Mouse (Mus musculus): ENCODE measurements around the gene Tas2r137. TPM values are rescaled to one million over a fixed set of nuclear protein-coding genes. Genes with fewer than 3 reads are reported as not detected.

Gene Tas2r137
- polyA plus RNA-seq, 1 experiment from 2014 or later: not detected

DNA sequence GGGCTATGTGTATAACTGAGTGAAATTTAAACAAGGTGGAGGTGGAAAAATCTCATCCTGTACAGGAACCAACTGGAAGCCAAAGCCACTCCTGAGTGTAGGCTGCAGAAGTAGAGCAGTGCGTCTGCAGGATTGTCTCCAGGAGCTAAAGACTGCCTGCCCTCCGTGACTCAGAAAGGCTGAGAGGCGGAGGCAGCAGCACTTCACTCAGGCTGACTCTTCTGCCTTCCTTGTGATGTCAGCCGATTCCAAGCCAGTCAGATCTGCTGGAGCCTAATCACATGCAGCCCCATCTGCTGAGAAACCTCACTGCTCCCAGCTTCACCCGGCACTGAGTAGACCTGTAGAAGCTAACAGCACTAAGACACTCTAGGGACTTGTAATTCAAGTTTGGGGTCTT lies 8.7 kb upstream of the Tas2r137 start:
- 84% methylated on average over 5 of the region's 5 CpGs for WGBS (ENCODE audit: insufficient replicate concordance)
- Histone ChIP-seq H3K27me3 (no peaks in the 10 kb centered on the region), H3K4me2 (no peak overlapping the region), H3K27ac (replicated peaks) (no peak overlapping the region), H3K36me3 (replicated peaks) (peaks cover 44% of the 10 kb centered on the region), H3K9me3 (replicated peaks) (no peaks in the 10 kb centered on the region), H3K4me3 (replicated peaks) (no peak overlapping the region), H3K9ac (no peak overlapping the region), H3K4me1 (replicated peaks) (no peaks in the 10 kb centered on the region)
- no peak for ATAC-seq (ENCODE audit: insufficient read depth)

DNA sequence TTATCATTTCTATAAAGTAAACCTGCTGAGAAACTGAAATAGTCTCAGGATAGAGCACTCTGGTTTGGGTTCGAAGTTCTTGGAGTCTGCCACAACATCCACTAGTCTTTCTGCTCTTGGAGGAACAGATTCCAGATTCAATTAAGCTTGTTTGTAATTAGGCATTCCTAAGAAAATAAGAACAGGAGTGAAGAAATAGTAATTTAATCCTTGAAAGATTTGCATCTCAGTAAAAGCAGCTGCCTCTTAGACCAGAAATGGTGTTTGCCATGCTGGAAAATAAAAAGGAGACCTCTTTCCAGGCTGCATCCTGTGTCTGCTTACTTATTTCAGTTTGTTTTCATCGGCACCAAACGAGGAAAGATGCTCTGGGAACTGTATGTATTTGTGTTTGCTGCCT lies 2.2 kb downstream of the Tas2r137 start, which contains the start of gene Tas2r108:
Tas2r108 (plus strand) TSS at position 301 of the 400 bp plus-strand sequence.
- 52% methylated on average over 3 of the region's 3 CpGs for WGBS (ENCODE audit: insufficient replicate concordance)
- no peak within 1 kb of the TSS for H3K27ac ChIP-seq (replicated peaks)

DNA sequence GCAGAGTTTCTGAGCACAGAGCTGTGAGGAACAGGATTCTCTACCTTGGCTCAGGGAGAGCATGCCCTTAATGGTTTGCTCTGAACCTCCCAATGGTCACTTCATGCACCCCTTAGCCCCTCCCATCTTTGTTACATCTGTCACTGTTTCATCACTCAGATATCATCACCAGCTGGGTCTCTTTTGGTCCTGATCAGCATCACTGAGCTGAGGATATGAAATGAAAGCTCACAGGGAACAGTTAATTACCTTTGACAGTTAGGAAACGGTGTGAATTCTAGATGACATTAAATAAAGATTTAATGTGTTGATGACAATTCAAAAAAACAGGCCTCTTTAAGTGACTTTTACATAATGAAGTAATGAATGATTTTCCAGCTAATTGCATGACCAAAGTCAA lies 28.4 kb downstream of the Tas2r137 start, which contains the start of gene Prss37:
Prss37 (minus strand) TSS at position 101 of the 400 bp plus-strand sequence.
- no peaks in the 10 kb centered on the region for H3K9me3 ChIP-seq (replicated peaks)
- WGBS (ENCODE audit: insufficient replicate concordance): 63% methylated on average over 1 of the region's 1 CpGs

More for the DNA sequence above, 2.2 kb downstream of the Tas2r137 start, which contains the start of gene Tas2r108:
- no peaks in the 10 kb centered on the region for H3K9me3 ChIP-seq (replicated peaks)
- no peaks in the 10 kb centered on the region for H3K27me3 ChIP-seq
- H3K4me2 ChIP-seq: no peak within 1 kb of the TSS
- no peak for ATAC-seq (ENCODE audit: insufficient read depth)
- no peaks in the 10 kb centered on the region for H3K36me3 ChIP-seq (replicated peaks)
- H3K4me1 ChIP-seq (replicated peaks): no peaks in the 10 kb centered on the region
- H3K9ac ChIP-seq: no peak within 1 kb of the TSS
- no peak within 1 kb of the TSS for H3K4me3 ChIP-seq (replicated peaks)

More for the DNA sequence above, 28.4 kb downstream of the Tas2r137 start, which contains the start of gene Prss37:
- H3K27me3 ChIP-seq: no peaks in the 10 kb centered on the region
- no peak for ATAC-seq (ENCODE audit: insufficient read depth)
- no peak within 1 kb of the TSS for H3K27ac ChIP-seq (replicated peaks)
- no peaks in the 10 kb centered on the region for H3K4me1 ChIP-seq (replicated peaks)
- no peaks in the 10 kb centered on the region for H3K36me3 ChIP-seq (replicated peaks)
- no peak within 1 kb of the TSS for H3K4me2 ChIP-seq
- no peak within 1 kb of the TSS for H3K4me3 ChIP-seq (replicated peaks)
- no peak within 1 kb of the TSS for H3K9ac ChIP-seq

Other genes with a start within 250 kb of the Tas2r137 start
- 11.4 and 12.0 TPM in 2 replicates for gene Agk, start 166.1 kb upstream of the Tas2r137 start, polyA plus RNA-seq (2015; fragmentation: Nextera tagmentation; extraction: Ambion mirVana)
- gene E330009J07Rik, start 55.1 kb upstream of the Tas2r137 start, polyA plus RNA-seq (2015; fragmentation: Nextera tagmentation; extraction: Ambion mirVana): 1.7 and 2.2 TPM in 2 replicates
- not detected in 2 replicates for gene Wee2, start 52.1 kb upstream of the Tas2r137 start, polyA plus RNA-seq (2015; fragmentation: Nextera tagmentation; extraction: Ambion mirVana)
- gene Ssbp1, start 19.9 kb upstream of the Tas2r137 start, polyA plus RNA-seq (2015; fragmentation: Nextera tagmentation; extraction: Ambion mirVana): 45.7 and 53.0 TPM in 2 replicates
- gene Tas2r108, start 2.3 kb downstream of the Tas2r137 start, polyA plus RNA-seq (2015; fragmentation: Nextera tagmentation; extraction: Ambion mirVana): not detected in 2 replicates
- not detected in 2 replicates for gene Prss37, start 28.3 kb downstream of the Tas2r137 start, polyA plus RNA-seq (2015; fragmentation: Nextera tagmentation; extraction: Ambion mirVana)
- not detected in 2 replicates for gene Olfr461, start 63.8 kb downstream of the Tas2r137 start, polyA plus RNA-seq (2015; fragmentation: Nextera tagmentation; extraction: Ambion mirVana)
- not detected in 2 replicates for gene Olfr460, start 78.3 kb downstream of the Tas2r137 start, polyA plus RNA-seq (2015; fragmentation: Nextera tagmentation; extraction: Ambion mirVana)
- 10.3 and 11.1 TPM in 2 replicates for gene Clec5a, start 94.6 kb downstream of the Tas2r137 start, polyA plus RNA-seq (2015; fragmentation: Nextera tagmentation; extraction: Ambion mirVana)
- gene Tas2r138, start 122.1 kb downstream of the Tas2r137 start, polyA plus RNA-seq (2015; fragmentation: Nextera tagmentation; extraction: Ambion mirVana): not detected in 2 replicates
- 1.7 and 2.1 TPM in 2 replicates for gene Mgam, start 137.6 kb downstream of the Tas2r137 start, polyA plus RNA-seq (2015; fragmentation: Nextera tagmentation; extraction: Ambion mirVana)